Mouse (Mus musculus) right cerebral cortex, adult 2 months (tissue): ENCODE results near the gene Ptpn1.

Experiments
- DNase-seq, 2 experiments: peaks; one replicate each; pipeline ENCODE4 v3.0.0; 2021 to 2022; ENCODE audit warnings: low spot score in 2 of 2

The Ptpn1 gene

DNA sequence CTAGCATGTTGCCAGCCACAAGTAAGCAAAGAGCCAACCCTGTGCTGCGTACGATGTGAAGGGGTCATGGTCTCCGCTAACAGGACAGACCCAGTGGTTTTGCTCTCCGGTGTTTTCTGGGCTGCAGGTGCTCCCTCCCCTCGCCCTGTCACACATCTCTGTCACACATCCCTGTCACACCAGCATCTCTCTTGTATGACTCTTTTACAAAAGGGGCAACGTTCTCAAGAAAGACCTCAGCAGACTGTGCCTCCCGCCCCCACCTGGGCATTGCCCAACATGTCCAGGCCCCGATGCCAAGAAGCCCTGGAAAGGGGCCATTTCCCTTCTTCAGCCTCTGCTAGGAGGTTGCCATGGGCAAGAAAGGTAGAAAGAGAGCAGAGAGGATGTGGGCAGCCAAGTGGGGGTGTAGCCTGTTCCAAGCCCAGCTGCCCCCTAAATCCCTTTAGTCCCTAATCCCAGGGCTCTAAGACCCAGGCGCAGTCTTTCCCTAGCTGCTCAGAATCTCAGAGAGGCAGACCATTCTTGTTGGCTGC is 10.8 kb upstream of the Ptpn1 start:
- no peak for DNase-seq

DNA sequence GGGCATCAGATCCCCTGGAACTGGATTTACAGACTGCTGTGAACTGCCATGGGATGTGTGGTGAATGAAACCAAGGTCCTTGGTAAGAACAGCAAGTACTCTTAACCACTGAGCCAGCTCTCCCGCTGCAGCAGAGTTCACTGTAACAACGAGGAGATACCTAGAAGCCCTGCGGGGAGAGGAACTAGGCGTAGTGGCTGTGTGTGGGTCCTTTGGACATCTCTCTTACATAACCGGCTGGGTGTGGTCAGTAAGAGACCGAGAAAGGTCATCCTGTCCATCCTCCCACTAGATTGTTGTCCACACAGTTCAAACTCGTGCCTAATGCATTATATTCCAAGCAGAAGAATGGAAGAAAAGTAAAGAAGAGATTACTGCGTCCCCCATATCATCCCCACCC is 10.0 kb upstream of the Ptpn1 start:
- no peak for DNase-seq

DNA sequence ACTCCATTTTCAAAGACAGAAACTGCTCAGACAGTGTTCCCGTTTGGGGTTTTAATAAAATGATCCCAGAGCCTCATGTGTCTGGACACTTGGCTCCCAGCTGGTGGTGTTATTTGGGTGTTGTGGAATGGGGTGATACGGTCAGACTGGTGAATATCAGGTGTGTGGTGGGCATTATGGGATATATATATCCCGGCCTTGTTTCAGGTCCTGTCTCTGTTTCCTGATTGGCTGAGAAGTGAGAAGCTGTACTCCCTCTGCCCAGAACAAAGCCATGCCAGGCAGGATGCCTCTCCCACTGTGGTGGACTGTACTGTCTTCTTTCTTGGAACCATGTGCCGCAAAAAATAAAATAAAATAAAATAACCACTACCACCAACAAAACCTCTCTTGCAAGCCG is 7.8 kb upstream of the Ptpn1 start:
- no peak for DNase-seq

DNA sequence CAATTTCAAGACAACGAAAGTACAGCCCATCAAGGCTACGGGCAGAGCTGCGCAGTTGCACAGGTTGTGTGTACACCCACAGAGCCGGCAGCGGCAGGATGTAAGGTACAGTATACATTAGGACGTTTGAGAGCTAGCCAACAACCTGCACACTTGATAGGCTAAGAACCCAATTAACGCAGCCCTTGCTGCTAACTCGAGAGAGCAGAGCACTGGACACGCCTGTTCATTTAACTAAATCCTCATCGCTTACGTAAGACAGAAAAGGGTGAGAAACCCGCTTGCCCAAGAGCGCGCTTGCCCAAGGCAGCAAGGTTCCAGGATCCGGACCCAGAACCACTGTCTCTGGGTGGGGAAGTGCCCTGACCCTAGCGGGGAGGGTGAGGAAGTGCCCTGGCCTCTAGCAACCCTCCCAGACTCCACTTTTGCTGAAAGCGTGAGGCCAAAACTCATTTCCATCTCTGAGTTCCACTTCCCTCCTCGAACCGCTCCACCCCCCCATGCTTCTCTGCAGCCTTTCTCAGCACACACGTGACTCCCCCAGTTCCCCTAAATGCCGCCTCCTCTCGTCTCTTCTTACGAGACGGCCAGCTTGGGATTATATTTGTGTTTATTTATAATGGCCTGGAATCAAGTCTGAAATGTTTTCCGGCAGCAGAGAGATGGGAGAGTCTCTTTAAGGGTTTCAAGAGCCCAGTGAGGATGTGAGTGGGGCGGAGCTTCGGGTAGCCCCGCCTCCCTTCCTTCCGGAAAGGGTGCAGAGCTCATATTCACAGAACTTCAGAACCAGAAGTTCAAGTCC is 6.9 kb upstream of the Ptpn1 start:
- peak; percentile 76 to 85 for DNase-seq

DNA sequence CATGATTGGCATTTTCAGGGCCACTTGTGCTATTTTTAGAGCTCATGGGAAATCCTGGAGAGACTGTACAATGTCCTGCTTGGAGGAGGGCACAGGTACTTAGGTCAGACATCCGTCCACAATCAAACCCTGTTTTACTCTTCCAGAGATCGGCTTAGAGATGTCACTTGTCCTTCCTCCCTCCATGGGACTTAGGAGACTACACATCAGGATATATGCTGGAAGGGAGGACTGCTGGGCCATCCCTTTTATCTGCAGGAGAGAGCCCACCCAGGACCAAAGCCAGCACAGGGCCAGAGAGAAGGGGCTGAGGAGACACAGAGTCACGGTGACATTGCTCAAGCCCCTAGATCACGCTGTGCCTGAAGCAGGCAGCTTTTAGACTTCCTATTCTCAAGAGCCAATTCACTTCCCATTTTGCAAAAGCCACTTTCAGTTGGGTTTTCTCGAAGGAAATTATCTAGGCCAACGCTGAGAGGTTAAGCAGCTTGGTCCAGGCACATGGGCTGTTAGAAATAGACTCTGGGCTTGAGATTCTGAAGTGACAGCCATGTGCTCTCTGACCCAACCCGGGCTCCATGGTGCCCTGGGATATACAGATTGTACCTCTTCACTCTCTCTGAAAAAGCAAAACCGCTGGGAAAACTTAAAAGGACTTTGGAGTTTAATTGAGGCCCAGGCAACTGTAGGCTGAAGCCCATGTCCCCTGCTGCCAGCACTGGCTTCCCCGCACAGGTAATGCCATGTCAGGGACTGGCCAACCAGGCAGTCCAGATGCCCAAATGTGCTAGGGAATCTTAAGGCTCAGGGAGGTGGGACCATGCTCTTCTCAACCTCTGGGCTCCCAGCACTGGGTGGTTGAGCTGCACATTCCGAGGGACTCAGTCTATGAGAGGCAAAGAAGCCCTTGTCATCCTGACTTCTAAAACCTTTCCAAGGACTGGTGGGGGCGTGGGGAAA is 5.7 kb upstream of the Ptpn1 start:
- DNase-seq: no peak

DNA sequence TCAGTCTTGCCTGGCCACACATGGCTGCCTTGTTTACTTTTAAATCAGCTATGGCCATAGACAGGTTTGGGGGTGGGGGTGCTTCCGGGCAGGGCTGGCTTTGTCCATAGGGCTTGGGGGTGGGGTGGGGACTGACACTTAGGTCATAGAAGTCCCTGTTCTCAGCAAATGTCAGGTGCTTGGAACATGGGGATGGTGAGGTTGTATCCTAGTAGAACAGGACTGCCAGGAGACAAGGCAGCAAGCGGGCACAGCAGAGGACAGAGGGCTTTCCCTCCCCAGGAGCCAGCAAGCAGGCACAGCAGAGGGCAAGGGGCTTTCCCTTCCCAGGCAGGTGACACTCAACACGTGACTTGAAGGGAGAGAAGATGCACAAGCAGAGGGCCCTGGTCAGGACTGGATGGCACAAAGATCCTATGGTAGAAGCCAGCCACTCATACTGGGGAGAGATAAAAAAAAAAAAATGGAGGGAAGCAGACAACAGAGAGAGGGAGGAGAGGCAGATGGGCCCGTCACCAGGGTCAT is 3.8 kb upstream of the Ptpn1 start:
- DNase-seq: no peak

DNA sequence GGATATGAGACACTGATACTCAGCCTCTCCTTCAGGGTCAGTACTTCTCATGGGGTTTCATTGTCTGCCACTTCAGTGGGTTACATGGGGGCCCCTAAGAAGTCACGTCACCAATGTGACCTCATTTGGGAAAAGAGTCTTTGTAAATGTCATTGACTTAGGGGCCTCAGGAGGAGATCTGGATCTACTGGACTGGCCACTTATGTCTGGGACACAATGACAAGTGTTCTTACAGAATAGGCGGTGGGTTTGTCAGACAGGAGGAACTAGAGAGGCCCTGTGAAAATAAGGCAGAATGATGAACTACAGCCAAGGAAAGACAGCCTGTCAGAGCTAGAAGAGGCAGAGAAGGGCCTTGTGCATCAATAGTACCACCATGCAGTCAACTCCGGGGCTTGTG is 2.9 kb upstream of the Ptpn1 start:
- DNase-seq: no peak

DNA sequence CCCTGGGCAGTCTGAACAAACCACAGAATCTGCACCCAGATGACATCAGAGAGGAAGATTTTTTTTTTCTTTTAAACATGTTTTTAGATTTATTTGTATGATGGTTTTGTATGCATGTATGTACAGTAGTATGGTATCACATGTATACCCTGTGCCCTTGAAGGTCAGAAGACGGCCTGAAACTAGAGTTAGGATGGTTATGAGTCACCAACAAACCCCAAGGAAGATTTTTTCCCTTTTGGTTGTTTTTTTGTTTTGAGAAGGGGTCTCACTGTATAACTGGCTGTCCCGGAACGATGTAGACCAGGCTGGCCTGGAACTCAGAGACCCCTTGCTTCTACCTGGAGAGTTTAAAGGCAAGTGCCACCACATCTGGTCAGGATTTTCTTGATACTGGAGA is 882 bp upstream of the Ptpn1 start:
- no peak for DNase-seq

DNA sequence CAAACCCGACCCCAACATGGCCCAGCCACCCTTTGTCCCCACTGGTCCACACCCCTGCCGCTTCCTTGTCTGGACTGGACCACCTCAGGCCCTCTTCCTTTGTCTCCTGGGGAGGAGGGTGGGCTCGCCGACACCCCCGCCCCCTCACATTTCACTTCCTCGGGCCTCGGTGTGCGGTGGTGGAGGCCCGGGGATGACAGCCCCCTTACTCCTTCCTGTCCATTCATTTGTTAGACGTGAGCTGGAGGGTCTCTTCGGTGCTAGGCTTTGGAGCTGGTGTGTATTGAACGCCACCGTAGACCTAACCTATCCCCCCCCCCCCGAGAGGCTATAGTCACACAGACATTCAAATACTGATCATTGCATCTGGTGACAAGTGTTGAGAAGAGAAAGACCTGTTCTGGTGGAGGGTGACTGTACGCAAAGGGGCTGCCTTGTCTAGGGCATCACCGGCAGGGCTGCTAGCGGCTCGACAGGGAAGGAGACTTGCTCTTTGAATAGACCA is 922 bp downstream of the Ptpn1 start:
- DNase-seq: no peak

DNA sequence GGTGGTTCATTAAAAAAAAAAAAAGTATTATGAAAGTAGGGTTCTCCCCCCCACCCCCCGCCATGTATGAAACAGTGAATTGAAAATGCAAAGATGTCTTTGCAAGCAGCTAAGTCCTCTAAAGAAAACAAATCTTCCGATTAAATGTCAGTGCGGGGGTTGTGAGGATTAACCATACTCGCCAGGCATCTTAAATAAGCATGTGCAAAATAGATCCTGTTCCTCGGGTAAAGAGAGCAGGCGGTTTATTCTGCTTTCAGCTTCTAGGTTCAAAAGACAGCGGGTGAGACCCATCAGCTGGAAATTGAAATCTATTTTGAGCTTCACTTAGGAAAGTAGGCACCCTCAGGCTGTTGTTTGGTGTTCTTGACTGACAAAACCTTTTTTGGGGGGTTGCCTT is 1.5 kb downstream of the Ptpn1 start:
- DNase-seq: peak in 1 of 2 experiments; percentile 33

DNA sequence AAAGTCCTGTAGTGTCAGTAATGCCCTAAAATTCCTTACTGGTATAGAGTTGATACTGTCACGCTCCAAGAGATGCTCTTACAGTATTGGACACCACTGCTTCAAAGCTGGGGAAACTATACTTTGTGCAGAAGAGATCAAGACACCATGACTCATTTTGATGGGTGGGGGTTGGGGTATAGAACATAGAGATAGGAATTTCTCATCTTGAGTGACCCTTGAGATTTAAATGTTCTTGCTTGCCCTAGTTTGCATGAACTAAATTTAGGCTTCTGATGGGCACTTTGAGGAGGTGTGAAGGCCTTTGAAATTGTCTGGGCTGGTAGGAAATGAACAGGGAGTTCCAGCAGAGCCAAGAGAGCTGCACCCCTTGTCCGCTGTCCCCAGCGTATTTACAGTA is 4.1 kb downstream of the Ptpn1 start:
- DNase-seq: no peak

DNA sequence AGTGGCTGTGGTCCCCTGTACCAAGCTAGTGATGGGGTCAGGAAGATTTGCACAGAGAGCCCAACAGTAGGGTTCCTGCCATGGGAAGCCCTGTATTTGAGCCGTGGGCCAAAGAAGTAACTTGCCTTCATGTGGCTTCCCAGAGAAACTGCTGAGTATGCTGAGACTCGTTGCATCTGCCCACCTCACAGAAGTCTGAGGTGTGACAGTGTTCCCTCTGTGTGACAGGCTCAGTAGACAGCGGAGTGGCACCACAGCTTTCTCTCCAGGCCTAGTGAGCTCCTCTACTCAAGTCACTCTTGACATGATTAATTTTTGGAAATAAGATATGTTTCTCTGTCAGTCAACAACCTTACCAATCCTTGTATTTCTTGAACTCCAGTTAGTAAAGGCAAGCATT is 6.9 kb downstream of the Ptpn1 start:
- DNase-seq: no peak

DNA sequence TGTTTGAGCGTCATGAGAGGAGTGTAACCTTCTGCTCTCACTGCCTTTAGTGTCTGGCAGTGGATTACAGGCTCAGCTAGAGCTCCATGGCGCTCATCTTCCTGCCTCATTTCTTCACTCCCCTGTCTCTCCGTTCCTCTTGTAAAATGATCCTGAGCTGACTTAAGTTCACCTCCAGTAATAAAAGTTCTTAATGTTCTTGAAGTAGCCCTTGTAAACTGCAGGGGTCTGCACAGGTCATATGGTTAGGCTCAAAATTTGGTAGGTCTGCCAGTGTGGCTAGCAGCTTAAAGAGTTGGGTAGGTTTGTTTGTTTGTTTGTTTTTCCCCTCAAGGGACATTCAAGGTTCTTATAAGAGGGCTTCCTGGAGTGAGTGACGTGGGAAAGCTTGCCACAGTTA is 7.3 kb downstream of the Ptpn1 start:
- no peak for DNase-seq

DNA sequence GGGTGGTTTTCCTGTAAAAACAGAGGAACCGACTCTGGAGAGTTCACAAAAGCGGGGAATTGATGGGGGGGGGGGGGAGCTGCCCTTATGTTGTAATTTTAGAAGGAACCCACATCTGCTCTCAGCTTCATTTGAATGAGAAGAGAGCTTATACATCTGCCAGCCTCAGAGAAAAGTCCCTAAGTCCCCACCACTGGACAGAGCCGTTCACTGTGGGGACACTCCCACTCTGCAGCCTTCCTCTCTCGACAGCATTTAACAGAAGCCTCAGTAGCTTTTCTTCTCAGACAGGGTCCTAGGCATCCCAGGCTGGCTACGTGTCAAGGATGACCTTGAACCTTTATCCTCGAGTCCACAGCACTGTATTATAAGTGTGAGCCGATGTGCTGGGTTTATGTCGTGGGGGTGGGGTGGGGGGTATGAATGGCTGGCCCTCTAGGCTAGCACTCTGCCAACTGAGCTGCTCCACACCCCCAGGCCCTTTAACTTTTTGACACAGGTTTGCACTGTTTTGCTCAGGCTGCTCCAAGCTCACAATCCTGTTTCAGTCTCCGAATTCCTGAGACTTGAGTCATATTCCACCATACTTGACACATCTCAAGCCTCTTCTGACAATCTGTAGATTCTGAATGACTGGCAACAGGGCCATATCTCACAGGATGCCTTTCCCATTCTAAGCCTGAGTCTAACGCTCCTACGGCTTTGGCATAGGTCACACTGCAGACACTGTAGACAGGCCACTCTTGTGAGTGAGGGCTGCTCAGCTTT is 8.0 kb downstream of the Ptpn1 start:
- DNase-seq: no peak

DNA sequence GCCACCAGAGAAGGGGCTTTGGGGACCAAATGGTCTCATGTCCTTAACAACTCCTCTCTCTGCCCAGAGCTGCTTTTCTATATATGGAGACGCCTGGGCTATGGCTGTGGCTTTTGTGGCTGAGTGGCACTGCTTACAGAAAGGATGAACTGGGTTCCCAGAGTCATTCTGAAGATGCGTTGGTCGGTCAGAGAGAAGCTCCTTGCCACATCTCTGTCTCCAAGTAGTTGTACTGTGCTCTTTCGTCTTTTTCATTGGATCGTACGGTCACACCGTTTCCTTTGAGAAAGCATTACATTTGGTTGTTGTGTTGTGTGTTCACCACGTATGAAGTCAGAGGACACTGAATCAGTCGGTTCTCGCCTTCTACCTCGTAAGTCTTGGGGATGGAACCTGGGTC is 8.8 kb downstream of the Ptpn1 start:
- DNase-seq: no peak

DNA sequence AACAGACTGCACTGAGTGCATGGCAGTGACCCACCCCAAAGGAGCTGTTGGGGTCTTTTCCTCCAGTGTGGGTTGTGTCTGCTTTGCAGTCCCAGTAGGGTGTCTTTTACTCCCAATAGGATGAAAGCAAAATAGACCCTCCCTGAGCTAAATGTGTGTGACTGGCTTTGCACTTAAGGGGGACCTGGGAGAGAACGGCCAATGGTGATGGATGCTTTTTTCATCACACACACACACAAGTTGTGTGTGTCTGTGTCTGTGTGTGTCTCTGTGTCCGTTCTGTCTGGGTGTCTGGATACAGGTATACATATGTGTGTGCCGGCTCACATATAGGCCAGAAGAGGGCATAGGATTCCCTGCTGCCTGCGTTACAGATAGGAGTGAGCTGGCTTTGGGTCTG is 9.5 kb downstream of the Ptpn1 start:
- DNase-seq: no peak

DNA sequence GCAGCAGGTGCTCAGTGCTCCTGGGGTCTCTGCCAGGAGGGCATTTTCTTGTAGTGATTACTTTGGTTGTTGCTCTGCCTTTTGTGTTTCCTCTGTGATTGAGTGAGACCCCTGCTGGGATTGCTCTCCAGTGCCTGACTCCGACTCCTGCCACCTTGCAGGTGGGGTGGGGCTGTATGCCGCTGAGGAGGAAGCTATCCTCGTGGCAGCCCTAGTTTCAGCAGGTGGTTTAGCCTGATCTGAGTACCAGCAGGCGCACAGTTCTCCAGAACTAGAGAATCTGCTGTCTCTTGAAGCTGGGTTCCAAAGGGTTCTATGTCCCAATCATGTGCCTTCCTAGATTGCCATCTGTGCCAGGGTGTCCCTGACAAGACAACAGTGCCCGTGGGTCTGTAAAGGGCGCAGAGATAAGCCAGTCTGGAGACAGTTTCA is 9.9 kb downstream of the Ptpn1 start:
- no peak for DNase-seq

DNA sequence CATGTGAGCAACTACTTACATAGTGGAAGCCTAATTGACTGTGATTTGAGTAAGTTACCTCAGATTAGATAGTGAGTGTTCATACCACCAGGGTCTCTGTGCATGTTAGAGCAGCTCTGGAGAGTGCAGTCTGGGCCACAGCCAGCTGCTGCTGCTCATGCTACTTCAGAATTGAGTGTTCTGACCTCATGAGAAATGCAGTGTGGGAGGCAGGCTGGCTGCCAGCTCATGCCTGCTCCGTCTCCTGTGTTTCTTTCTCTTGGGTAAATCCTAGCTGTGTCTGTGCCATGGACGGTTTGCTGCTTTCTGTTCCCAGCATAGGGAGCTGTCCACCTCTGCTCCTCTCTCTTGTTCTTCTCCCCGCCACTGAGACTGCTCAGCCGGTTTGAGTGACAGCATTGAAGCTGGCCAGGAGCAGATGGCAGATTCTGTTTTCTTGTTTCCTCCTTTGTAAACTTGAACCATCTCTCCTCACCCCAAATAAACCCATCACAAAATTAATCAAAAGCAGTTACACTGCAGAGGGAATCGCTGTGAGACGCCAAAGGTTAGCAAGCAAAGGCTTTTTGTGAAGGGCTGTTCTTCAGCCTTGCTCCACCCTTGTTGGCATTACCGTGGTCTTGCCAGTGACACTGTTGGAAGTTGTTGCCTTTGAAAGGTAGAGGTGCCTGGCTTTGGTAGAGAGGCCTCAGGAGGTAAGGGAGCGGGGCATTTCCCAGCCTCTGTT is 10.5 kb downstream of the Ptpn1 start:
- DNase-seq: peak; percentile 75 to 88

DNA sequence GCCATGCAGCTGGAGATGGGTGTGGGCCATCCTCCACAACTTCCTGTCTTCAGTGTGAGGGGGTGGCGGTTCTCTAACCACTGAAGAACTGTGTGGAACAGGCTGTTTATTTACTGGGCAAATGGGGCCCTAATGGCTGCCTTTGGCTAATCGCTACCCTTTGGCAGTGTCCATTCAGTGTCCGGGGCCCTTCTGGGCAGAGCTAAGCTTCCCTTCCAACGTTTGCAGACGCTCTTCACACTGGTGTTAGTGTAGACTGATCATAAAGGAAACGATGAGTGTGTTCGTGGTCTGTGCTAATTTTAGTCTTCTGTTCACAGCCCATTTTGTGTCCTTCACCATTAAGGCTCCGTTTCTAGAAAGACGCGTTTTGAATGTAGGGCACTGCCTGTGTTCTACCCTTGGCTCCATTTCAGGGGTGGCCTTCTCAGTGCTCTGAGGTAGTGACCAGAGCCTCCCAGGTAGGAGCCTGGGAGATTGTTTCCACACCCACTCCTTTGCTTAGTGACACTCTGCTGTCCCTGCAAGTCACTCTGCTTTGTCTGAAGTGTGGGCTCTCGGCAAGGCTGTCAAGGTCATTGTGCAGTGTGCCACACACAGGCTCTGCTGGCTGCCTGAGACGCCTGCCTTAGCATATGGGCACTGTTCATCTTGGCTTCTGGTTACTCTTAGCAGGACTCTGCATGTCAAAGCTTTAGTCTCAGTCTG is 11.2 kb downstream of the Ptpn1 start:
- DNase-seq: peak; percentile 42 to 57

DNA sequence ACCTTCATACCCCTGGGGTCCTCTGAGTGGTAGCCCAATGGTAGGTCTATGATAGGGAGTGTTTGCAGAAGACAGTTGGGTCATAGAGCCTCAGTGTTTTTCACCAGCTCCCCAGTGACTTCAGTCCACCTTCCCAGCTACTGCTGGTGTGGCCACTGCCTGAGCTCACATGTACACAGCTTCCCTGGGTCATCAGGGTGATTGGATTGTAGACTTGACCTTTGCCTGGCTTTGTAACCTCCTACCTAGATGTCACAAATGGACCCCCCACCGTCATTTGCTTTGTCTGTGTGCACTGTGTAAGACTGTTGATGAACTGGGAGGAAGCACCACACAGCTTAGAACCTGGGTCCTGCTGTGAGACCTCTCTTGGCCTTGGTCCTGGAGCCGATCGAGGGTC is 12.3 kb downstream of the Ptpn1 start:
- no peak for DNase-seq
